In the genomic region with DNA sequence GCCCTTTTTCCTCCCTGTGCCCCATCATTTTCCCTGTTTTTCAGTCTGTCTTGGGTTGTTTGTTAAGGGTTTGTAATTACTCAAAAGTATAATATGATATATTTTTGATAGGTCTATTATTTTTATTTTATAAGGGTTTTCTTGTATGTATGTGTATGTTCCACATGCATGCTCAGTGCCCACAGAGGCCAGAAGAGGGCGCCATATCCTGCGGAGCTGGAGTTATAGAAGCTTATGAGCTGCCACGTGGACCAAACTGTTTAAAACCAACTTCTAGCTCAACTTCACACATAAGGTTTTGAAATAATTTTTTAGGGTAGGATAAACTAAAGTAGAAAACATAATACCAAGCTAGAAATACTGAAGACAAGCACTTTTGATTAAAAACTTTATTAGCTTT, we compare ENCODE assay signal across 10 mouse cellular contexts. TPM values are rescaled to one million over a fixed set of nuclear protein-coding genes. Genes with fewer than 3 reads are reported as not detected.
DNase-seq lines count a peak whose midpoint lies in the region; TF ChIP-seq lines count a peak whose summit lies in the region.
"Had no signal": no experiment of that assay in that cellular context is flagged by ENCODE, and none has a peak within 500 bp of the region (broad histone marks: within the 10 kb centered on the region; RNA-seq: fewer than 3 reads in every experiment).

No protein-coding gene starts in this region.

- H3K79me2 ChIP-seq in CH12.LX (replicated peaks; ENCODE audit: control insufficient read depth, extremely low read depth, insufficient read depth, poor library complexity, severe bottlenecking) (no peaks in the 10 kb centered on the region), MEL (ENCODE audit: control insufficient read depth, insufficient read depth, low read length, poor library complexity) (no peaks in the 10 kb centered on the region)

- H3K27me3 ChIP-seq in CH12.LX (replicated peaks) (no peaks in the 10 kb centered on the region), MEL (ENCODE audit: control insufficient read depth in 1 of 2, insufficient read depth in 2 of 2, low read length in 2 of 2) (no peaks in the 10 kb centered on the region)

- no peaks in the 10 kb centered on the region for H3K9me3 ChIP-seq in CH12.LX (replicated peaks; ENCODE audit: low read length)
- no peaks in the 10 kb centered on the region for H3K9me3 ChIP-seq in MEL (replicated peaks; ENCODE audit: insufficient read depth, low read length)

- TF ChIP-seq RAD21 in CH12.LX (IDR thresholded peaks at IDR 0.05; ENCODE audit: low read depth, low read length) = peak; percentile 56
- peak; percentile 59 for TF ChIP-seq RAD21 in MEL (IDR thresholded peaks at IDR 0.05; ENCODE audit: low read depth, low read length)

- in situ Hi-C loops in CH12.LX (cut with MboI; ENCODE audit: low pct_ligation_motif_present, low pct_unique_long_range_greater_than_20kb, low sequenced_read_pairs) = loop anchor here (10.0 kb wide), 1 partner anchor 132 kb away; a partner anchor contains a TSS

- TF ChIP-seq POLR2A in CH12.LX (IDR thresholded peaks at IDR 0.05; ENCODE audit: low read depth, low read length) (no peak), MEL (IDR thresholded peaks at IDR 0.05; ENCODE audit: control insufficient read depth in 1 of 2, insufficient read depth in 1 of 2, low read depth in 1 of 2, low read length in 2 of 2, poor library complexity in 1 of 2) (no peak)

- DNase-seq in left cerebral cortex, adult 2 months (ENCODE audit: extremely low spot score in 1 of 2, low spot score in 2 of 2) = no peak
- DNase-seq in left cerebral cortex, adult 9 months (ENCODE audit: low spot score in 2 of 2) = no peak
- DNase-seq in CH12.LX (ENCODE audit: extremely low read depth) (peak; percentile 52), MEL (ENCODE audit: low read depth, low spot score) (peak; percentile 66)
- peak; percentile 63 for DNase-seq in induced T-regulatory cell, adult 2 months (ENCODE audit: low read depth)
- DNase-seq in adrenal gland, adult 18-20 months (ENCODE audit: low spot score in 2 of 2) = no peak
- no peak for DNase-seq in adrenal gland, postnatal 4 days (ENCODE audit: low spot score in 2 of 2)
- no peak for DNase-seq in cerebellum, postnatal 4 days (ENCODE audit: low spot score in 2 of 2)
- DNase-seq: left cerebral cortex, postnatal 4 days had no signal

- TF ChIP-seq CTCF in left cerebral cortex, adult 2 months (IDR thresholded peaks at IDR 0.05) = peak; percentile 34
- TF ChIP-seq CTCF in CH12.LX (conservative IDR thresholded peaks at IDR 0.05 in 1 of 2, IDR thresholded peaks at IDR 0.05 in 1 of 2; ENCODE audit: low read depth in 2 of 2, low read length in 2 of 2) = peak; percentile 43 to 69; a peak in 3 of 4 replicates
- TF ChIP-seq CTCF in MEL (IDR thresholded peaks at IDR 0.05 in 2 of 3, conservative IDR thresholded peaks at IDR 0.05 in 1 of 3; ENCODE audit: control insufficient read depth in 1 of 3, insufficient read depth in 1 of 3, low read depth in 2 of 3, low read length in 3 of 3, poor library complexity in 1 of 3, severe bottlenecking in 1 of 3) = peak; percentile 59 to 79 (median 61)

- dilution Hi-C loops in CH12.LX (cut with MboI; ENCODE audit: extremely low pct_ligation_motif_present, extremely low pct_unique_long_range_greater_than_20kb, low sequenced_read_pairs) = no loop called here

- H3K4me1 ChIP-seq in CH12.LX (ENCODE audit: control insufficient read depth in 1 of 2, insufficient read depth in 2 of 2) = peaks cover 0 to 34% of the 10 kb centered on the region in 2 experiments; a peak in 2 of 4 replicates
- no peaks in the 10 kb centered on the region for H3K4me1 ChIP-seq in MEL (ENCODE audit: control insufficient read depth in 1 of 2, insufficient read depth in 2 of 2, low read length in 2 of 2)

- H3K9ac ChIP-seq in CH12.LX (ENCODE audit: insufficient read depth, low read depth) (no peak overlapping the region), MEL (ENCODE audit: control insufficient read depth, low read depth, low read length, poor library complexity, severe bottlenecking) (no peak overlapping the region)

- intact Hi-C loops in left cerebral cortex, adult 2 months (cut with DNase I) = no loop called here

- H3K27ac ChIP-seq in left cerebral cortex, adult 2 months = no peak overlapping the region
- no peak overlapping the region for H3K27ac ChIP-seq in CH12.LX (ENCODE audit: insufficient read depth, low read depth)
- H3K27ac ChIP-seq in MEL (ENCODE audit: control insufficient read depth, low read depth, low read length) = no peak overlapping the region

- no peak overlapping the region for H3K4me3 ChIP-seq in left cerebral cortex, adult 2 months
- H3K4me3 ChIP-seq in CH12.LX (replicated peaks in 1 of 3; ENCODE audit: low read depth in 2 of 3, low read length in 2 of 3, poor library complexity in 1 of 3) (no peak overlapping the region), MEL (ENCODE audit: control insufficient read depth in 1 of 2, insufficient read depth in 1 of 2, low read depth in 2 of 2, low read length in 2 of 2) (no peak overlapping the region)
- H3K4me3 ChIP-seq: erythroblast, embryonic 14.5 days had no signal

- peaks cover 3 to 23% of the 10 kb centered on the region in 2 experiments for H3K36me3 ChIP-seq in CH12.LX (replicated peaks in 1 of 2; ENCODE audit: control insufficient read depth in 1 of 2, insufficient read depth in 1 of 2, low read length in 1 of 2)
- H3K36me3 ChIP-seq in MEL (ENCODE audit: control insufficient read depth in 1 of 2, insufficient read depth in 2 of 2, low read length in 2 of 2) = no peaks in the 10 kb centered on the region

- no peak overlapping the region for H3K4me2 ChIP-seq in CH12.LX (ENCODE audit: insufficient read depth, low read depth, poor library complexity, severe bottlenecking)

- TF ChIP-seq EP300 in CH12.LX (IDR thresholded peaks at IDR 0.05; ENCODE audit: low read length) = no peak
- no peak for TF ChIP-seq EP300 in MEL (IDR thresholded peaks at IDR 0.05; ENCODE audit: low read depth in 1 of 2, low read length in 2 of 2)

TF ChIP-seq in CH12.LX, 34 proteins besides CTCF, POLR2A, EP300 and RAD21:
- TF ChIP-seq MYC (IDR thresholded peaks at IDR 0.05; ENCODE audit: low read depth, low read length) = peak; percentile 91
- peak; percentile 35; the same call in 1 of the 2 replicates for TF ChIP-seq SMC3 (IDR thresholded peaks at IDR 0.05; ENCODE audit: low read depth, low read length)
- no peak; the same call in 1 of the 2 replicates for TF ChIP-seq MAX (IDR thresholded peaks at IDR 0.05; ENCODE audit: low read length)
- TF ChIP-seq MXI1 (IDR thresholded peaks at IDR 0.05; ENCODE audit: low read depth, low read length) = no peak
- no peak for TF ChIP-seq IRF4 (IDR thresholded peaks at IDR 0.05; ENCODE audit: low read depth, low read length)

TF ChIP-seq in MEL, 35 proteins besides CTCF, POLR2A, EP300 and RAD21:
- no peak for TF ChIP-seq SIN3A (IDR thresholded peaks at IDR 0.05; ENCODE audit: low read length)
- TF ChIP-seq SMC3 (IDR thresholded peaks at IDR 0.05; ENCODE audit: low read depth, low read length) = peak; percentile 42
- TF ChIP-seq MYC (IDR thresholded peaks at IDR 0.05; ENCODE audit: low read depth, low read length) = peak; percentile 44; the same call in 1 of the 2 replicates
- TF ChIP-seq UBTF (IDR thresholded peaks at IDR 0.05; ENCODE audit: borderline replicate concordance, insufficient read depth, low read depth, low read length) = no peak
- peak; percentile 49 for TF ChIP-seq ZC3H11A (IDR thresholded peaks at IDR 0.05; ENCODE audit: low read depth, low read length)
- TF ChIP-seq MXI1 (IDR thresholded peaks at IDR 0.05; ENCODE audit: low read depth, low read length) = no peak
- TF ChIP-seq GABPA (IDR thresholded peaks at IDR 0.05; ENCODE audit: low read depth, low read length) = no peak
- TF ChIP-seq ZNF384 (IDR thresholded peaks at IDR 0.05; ENCODE audit: low read depth, low read length) = no peak

RNA-seq across cellular contexts. Expression of a gene that starts 6.9 kb away (rescaled TPM):
- total RNA-seq in left cerebral cortex, adult 2 months (2021) = 1 to 10 TPM; 1.5 to 1.6 TPM
- total RNA-seq in CH12.LX (2012; rRNA removed) (0.08 and 0.13 TPM in 2 replicates), CH12.LX (2014; rRNA removed) (not detected in 2 replicates), MEL (2012; rRNA removed) (0.20 TPM in 1 of 2 replicates, not detected in the other)
- polyA plus RNA-seq in CH12.LX (2012; ENCODE audit: insufficient read length, low read depth) (0.24 and 0.64 TPM in 2 replicates), MEL (2012; ENCODE audit: insufficient read depth in 1 of 2, insufficient read length in 2 of 2, low read depth in 1 of 2, low replicate concordance in 2 of 2, missing spikeins in 1 of 2) (under 1 TPM in 1 of 2 experiments, not detected in 1; 0.25 TPM)
- total RNA-seq in adrenal gland, adult 18-20 months (2021) = 1 to 10 TPM; 2.8 to 4.5 TPM
- total RNA-seq in adrenal gland, postnatal 4 days (2021) = 1 to 10 TPM; 4.0 to 5.0 TPM
- polyA plus RNA-seq: erythroblast, embryonic 14.5 days had no signal

RNA-seq across cellular contexts. Expression of a gene that starts 10.9 kb away (rescaled TPM):
- total RNA-seq in left cerebral cortex, adult 2 months (2021) = 10 to 100 TPM; 29.5 to 29.9 TPM
- total RNA-seq in CH12.LX (2012; rRNA removed) (68.5 and 74.0 TPM in 2 replicates), CH12.LX (2014; rRNA removed) (57.3 and 59.7 TPM in 2 replicates), MEL (2012; rRNA removed) (53.2 and 62.0 TPM in 2 replicates)
- polyA plus RNA-seq in CH12.LX (2012; ENCODE audit: insufficient read length, low read depth) (52.0 and 62.4 TPM in 2 replicates), MEL (2012; ENCODE audit: insufficient read depth in 1 of 2, insufficient read length in 2 of 2, low read depth in 1 of 2, low replicate concordance in 2 of 2, missing spikeins in 1 of 2) (10 to 100 TPM in 1 of 2 experiments, not detected in 1; 53.7 TPM)
- total RNA-seq in adrenal gland, adult 18-20 months (2021) = 10 to 100 TPM; 31.0 to 31.2 TPM
- 10 to 100 TPM; 41.3 to 42.0 TPM for total RNA-seq in adrenal gland, postnatal 4 days (2021)

RNA-seq across cellular contexts. Expression of a gene that starts 45.8 kb away (rescaled TPM):
- 1 to 10 TPM; 1.9 to 3.0 TPM for total RNA-seq in left cerebral cortex, adult 2 months (2021)
- total RNA-seq in CH12.LX (2012; rRNA removed) (not detected in 2 replicates), CH12.LX (2014; rRNA removed) (not detected in 2 replicates), MEL (2012; rRNA removed) (not detected in 2 replicates)
- polyA plus RNA-seq in CH12.LX (2012; ENCODE audit: insufficient read length, low read depth) (not detected in 2 replicates), MEL (2012; ENCODE audit: insufficient read depth in 1 of 2, insufficient read length in 2 of 2, low read depth in 1 of 2, low replicate concordance in 2 of 2, missing spikeins in 1 of 2) (not detected)
- 1 to 10 TPM; 2.6 to 2.8 TPM for total RNA-seq in adrenal gland, adult 18-20 months (2021)
- total RNA-seq in adrenal gland, postnatal 4 days (2021) = 10 to 100 TPM in 1 of 2 experiments, 1 to 10 TPM in 1; 9.3 to 12.8 TPM
- polyA plus RNA-seq: erythroblast, embryonic 14.5 days had no signal

Comparison
In these comparisons a context has a peak if more than half of its experiments do, and no peak if none do; other contexts are left out.
1. DNase-seq: peak in CH12.LX (single experiment), MEL (single experiment) and induced T-regulatory cell, adult 2 months (single experiment); none in left cerebral cortex, adult 2 months (0 of 2), left cerebral cortex, adult 9 months (0 of 2), adrenal gland, adult 18-20 months (0 of 2), adrenal gland, postnatal 4 days (0 of 2) and cerebellum, postnatal 4 days (0 of 2).
2. Peak in every context shown above with its lines, with median percentiles within 50 percentile points of each other: CTCF ChIP-seq.